Mouse (Mus musculus): ENCODE results near the gene Chl1. TPM values are rescaled to one million over a fixed set of nuclear protein-coding genes. Genes with fewer than 3 reads are reported as not detected.

Chl1 gene
- polyA plus RNA-seq, 1 experiment from 2014 or later: 0.92 TPM

DNA sequence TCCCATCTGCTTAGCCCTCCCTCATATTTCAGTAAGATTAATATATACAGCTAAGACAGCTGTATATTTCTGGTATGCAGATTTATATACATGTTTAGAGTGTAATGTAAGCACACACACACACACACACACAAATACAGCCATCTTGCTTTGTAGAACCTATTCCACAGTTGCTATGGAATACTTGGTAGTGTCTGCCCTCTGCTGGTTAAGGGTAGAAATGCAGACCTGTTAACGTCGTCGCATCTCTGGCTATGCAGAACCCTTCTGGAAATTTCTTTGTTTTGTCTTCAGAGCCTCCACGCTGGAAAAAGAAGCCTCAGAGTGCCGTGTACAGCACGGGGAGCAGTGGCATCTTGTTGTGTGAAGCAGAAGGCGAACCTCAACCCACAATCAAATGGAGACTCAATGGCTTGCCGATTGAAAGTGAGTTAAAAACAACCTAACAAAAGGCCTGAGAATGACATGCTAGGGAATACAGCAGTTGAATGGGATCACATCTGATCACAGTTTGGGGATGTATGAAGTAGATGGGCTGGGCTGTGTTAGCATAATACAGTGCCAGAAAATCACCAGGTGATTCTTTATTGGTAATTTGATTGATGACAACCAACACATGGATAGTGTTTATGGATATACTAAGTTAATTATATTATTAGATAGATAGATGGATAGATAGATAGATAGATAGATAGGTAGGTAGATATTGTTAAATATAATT is 172.6 kb downstream of the Chl1 start:
- DNase-seq (ENCODE audit: low spot score) (peak; percentile 82), ATAC-seq (ENCODE audit: insufficient number of reproducible peaks, low FRiP score, low TSS enrichment, low read depth) (no peak)
- Histone ChIP-seq H3K9ac (ENCODE audit: low read length) (no peak overlapping the region), H3K4me2 (ENCODE audit: low read depth, severe bottlenecking) (no peak overlapping the region), H3K9me3 (ENCODE audit: control insufficient read depth, low read length) (no peaks in the 10 kb centered on the region), H3K36me3 (ENCODE audit: control insufficient read depth, insufficient read depth, low read length) (no peaks in the 10 kb centered on the region), H3K4me1 (ENCODE audit: control insufficient read depth, insufficient read depth, low read length) (no peaks in the 10 kb centered on the region), H3K4me3 (ENCODE audit: low read depth, low read length) (no peak overlapping the region), H3K27me3 (ENCODE audit: control insufficient read depth, insufficient read depth, low read length) (no peaks in the 10 kb centered on the region), H3K27ac (replicated peaks; ENCODE audit: low read depth, low read length) (no peak overlapping the region)
- 20% methylated on average over 8 of the region's 8 CpGs for WGBS

DNA sequence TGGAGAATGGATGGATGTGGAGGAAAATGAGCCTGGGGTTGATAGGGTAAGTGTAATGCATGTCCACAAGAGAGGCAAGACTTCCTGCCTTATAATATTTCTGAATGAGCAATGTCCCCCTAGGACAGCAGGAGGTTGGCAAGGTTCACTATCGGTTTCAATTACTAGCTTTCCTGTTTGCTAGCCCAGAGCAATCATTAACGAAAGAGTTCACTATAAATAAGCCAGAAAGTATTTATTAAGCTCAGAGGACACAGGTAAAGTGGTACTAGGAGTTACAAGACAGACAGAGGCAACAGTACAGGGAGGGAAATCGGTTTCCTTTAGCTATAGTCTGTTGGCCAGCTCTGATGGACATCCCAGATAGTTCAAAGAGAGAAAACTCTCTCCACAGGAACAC is 182.1 kb downstream of the Chl1 start:
- no peak for ATAC-seq (ENCODE audit: insufficient number of reproducible peaks, low FRiP score, low TSS enrichment, low read depth)
- WGBS: 26% methylated on average over 3 of the region's 3 CpGs

GRCm38 (mm10) chr6:103697349-103698028 is 187.1 kb downstream of the Chl1 start:
- no peaks in the 10 kb centered on the region for H3K36me3 ChIP-seq (ENCODE audit: control insufficient read depth, insufficient read depth, low read length)
- WGBS: 63% methylated on average over 7 of the region's 7 CpGs
- no peaks in the 10 kb centered on the region for H3K27me3 ChIP-seq (ENCODE audit: control insufficient read depth, insufficient read depth, low read length)
- no peaks in the 10 kb centered on the region for H3K9me3 ChIP-seq (ENCODE audit: control insufficient read depth, low read length)
- H3K4me1 ChIP-seq (ENCODE audit: control insufficient read depth, insufficient read depth, low read length): no peaks in the 10 kb centered on the region
- H3K9ac ChIP-seq (ENCODE audit: low read length): no peak overlapping the region
- no peak overlapping the region for H3K27ac ChIP-seq (replicated peaks; ENCODE audit: low read depth, low read length)
- no peak overlapping the region for H3K4me3 ChIP-seq (ENCODE audit: low read depth, low read length)
- DNase-seq (ENCODE audit: low spot score): no peak
- no peak for ATAC-seq (ENCODE audit: insufficient number of reproducible peaks, low FRiP score, low TSS enrichment, low read depth)
- H3K4me2 ChIP-seq (ENCODE audit: low read depth, severe bottlenecking): no peak overlapping the region

More for the DNA sequence above, 182.1 kb downstream of the Chl1 start:
- H3K4me3 ChIP-seq (ENCODE audit: low read depth, low read length): no peak overlapping the region
- H3K27me3 ChIP-seq (ENCODE audit: control insufficient read depth, insufficient read depth, low read length): no peaks in the 10 kb centered on the region
- H3K27ac ChIP-seq (replicated peaks; ENCODE audit: low read depth, low read length): no peak overlapping the region
- H3K4me2 ChIP-seq (ENCODE audit: low read depth, severe bottlenecking): no peak overlapping the region
- H3K9ac ChIP-seq (ENCODE audit: low read length): no peak overlapping the region
- no peak for DNase-seq (ENCODE audit: low spot score)
- H3K9me3 ChIP-seq (ENCODE audit: control insufficient read depth, low read length): no peaks in the 10 kb centered on the region
- H3K36me3 ChIP-seq (ENCODE audit: control insufficient read depth, insufficient read depth, low read length): no peaks in the 10 kb centered on the region
- H3K4me1 ChIP-seq (ENCODE audit: control insufficient read depth, insufficient read depth, low read length): no peaks in the 10 kb centered on the region

DNA sequence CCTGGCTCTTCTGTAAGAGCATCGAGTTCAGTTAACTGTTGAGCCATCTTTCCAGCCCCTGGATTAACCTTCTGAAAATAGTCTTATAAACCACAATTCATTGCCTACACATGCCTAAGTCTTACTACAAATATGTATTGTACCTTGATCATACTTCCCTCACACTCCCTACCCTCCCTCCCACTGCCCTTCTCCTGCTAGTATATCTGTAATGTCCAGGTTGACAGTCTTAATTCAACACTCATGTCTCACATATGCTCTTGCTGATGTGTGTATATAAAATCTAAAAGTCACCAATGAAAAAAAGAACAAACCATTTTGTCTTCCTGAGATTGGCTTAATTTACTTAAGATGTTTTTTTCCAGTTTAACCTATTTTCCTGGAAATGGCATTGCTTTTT is 189.1 kb downstream of the Chl1 start:
- Histone ChIP-seq H3K4me2 (ENCODE audit: low read depth, severe bottlenecking) (no peak overlapping the region), H3K4me3 (ENCODE audit: low read depth, low read length) (no peak overlapping the region), H3K36me3 (ENCODE audit: control insufficient read depth, insufficient read depth, low read length) (no peaks in the 10 kb centered on the region), H3K27ac (replicated peaks; ENCODE audit: low read depth, low read length) (no peak overlapping the region), H3K27me3 (ENCODE audit: control insufficient read depth, insufficient read depth, low read length) (no peaks in the 10 kb centered on the region), H3K4me1 (ENCODE audit: control insufficient read depth, insufficient read depth, low read length) (no peaks in the 10 kb centered on the region), H3K9ac (ENCODE audit: low read length) (no peak overlapping the region), H3K9me3 (ENCODE audit: control insufficient read depth, low read length) (no peaks in the 10 kb centered on the region)
- WGBS: 89% methylated on average over 1 of the region's 1 CpGs
- DNase-seq (ENCODE audit: low spot score): no peak
- no peak for ATAC-seq (ENCODE audit: insufficient number of reproducible peaks, low FRiP score, low TSS enrichment, low read depth)

- no peak overlapping the region for H3K9ac ChIP-seq (ENCODE audit: low read length)
- DNase-seq (ENCODE audit: low spot score): no peak
- H3K27ac ChIP-seq (replicated peaks; ENCODE audit: low read depth, low read length): no peak overlapping the region
- no peak overlapping the region for H3K4me3 ChIP-seq (ENCODE audit: low read depth, low read length)
- H3K9me3 ChIP-seq (ENCODE audit: control insufficient read depth, low read length): no peaks in the 10 kb centered on the region
- WGBS: 73% methylated on average over 1 of the region's 1 CpGs
- ATAC-seq (ENCODE audit: insufficient number of reproducible peaks, low FRiP score, low TSS enrichment, low read depth): no peak
- no peaks in the 10 kb centered on the region for H3K27me3 ChIP-seq (ENCODE audit: control insufficient read depth, insufficient read depth, low read length)
- no peaks in the 10 kb centered on the region for H3K4me1 ChIP-seq (ENCODE audit: control insufficient read depth, insufficient read depth, low read length)
- no peaks in the 10 kb centered on the region for H3K36me3 ChIP-seq (ENCODE audit: control insufficient read depth, insufficient read depth, low read length)
- H3K4me2 ChIP-seq (ENCODE audit: low read depth, severe bottlenecking): no peak overlapping the region
Measured at GRCm38 (mm10) chr6:103699895-103700294, 189.5 kb downstream of the Chl1 start.

DNA sequence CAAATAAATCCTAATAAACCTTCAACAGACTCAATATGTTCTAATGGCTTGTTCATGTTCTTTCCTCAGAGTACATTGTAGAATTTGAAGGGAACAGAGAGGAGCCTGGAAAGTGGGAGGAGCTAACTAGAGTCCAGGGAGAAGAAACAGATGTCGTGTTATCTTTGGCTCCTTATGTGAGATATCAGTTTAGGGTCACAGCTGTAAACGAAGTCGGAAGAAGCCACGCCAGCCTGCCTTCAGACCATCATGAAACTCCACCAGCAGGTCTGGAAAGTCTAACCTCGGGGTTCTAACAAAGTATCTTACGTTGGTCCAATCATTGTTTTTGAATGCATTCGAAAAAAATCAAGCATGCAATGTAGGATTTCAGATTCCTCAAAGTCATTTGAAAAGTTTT is 189.9 kb downstream of the Chl1 start:
- no peaks in the 10 kb centered on the region for H3K9me3 ChIP-seq (ENCODE audit: control insufficient read depth, low read length)
- H3K4me1 ChIP-seq (ENCODE audit: control insufficient read depth, insufficient read depth, low read length): no peaks in the 10 kb centered on the region
- no peak for ATAC-seq (ENCODE audit: insufficient number of reproducible peaks, low FRiP score, low TSS enrichment, low read depth)
- H3K4me3 ChIP-seq (ENCODE audit: low read depth, low read length): no peak overlapping the region
- H3K36me3 ChIP-seq (ENCODE audit: control insufficient read depth, insufficient read depth, low read length): no peaks in the 10 kb centered on the region
- no peak for DNase-seq (ENCODE audit: low spot score)
- H3K4me2 ChIP-seq (ENCODE audit: low read depth, severe bottlenecking): no peak overlapping the region
- no peak overlapping the region for H3K9ac ChIP-seq (ENCODE audit: low read length)
- no peak overlapping the region for H3K27ac ChIP-seq (replicated peaks; ENCODE audit: low read depth, low read length)
- 75% methylated on average over 7 of the region's 7 CpGs for WGBS
- no peaks in the 10 kb centered on the region for H3K27me3 ChIP-seq (ENCODE audit: control insufficient read depth, insufficient read depth, low read length)

DNA sequence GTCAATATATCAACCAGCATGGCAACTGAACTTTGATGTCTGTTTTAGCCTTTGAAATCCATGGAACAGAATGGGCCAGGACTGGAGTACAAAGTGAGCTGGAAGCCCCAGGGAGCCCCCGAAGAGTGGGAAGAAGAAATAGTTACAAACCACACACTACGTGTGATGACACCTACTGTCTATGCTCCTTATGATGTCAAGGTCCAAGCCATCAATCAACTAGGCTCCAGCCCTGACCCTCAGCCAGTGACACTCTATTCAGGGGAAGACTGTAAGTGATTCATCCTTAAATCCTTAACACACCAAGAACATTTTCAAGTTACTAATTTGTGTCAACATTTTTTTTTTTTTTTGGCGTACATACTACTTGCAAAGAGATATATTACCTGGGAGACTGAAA is 196.0 kb downstream of the Chl1 start:
- Histone ChIP-seq H3K27ac (replicated peaks; ENCODE audit: low read depth, low read length) (no peak overlapping the region), H3K9me3 (ENCODE audit: control insufficient read depth, low read length) (no peaks in the 10 kb centered on the region), H3K9ac (ENCODE audit: low read length) (no peak overlapping the region), H3K4me2 (ENCODE audit: low read depth, severe bottlenecking) (no peak overlapping the region), H3K27me3 (ENCODE audit: control insufficient read depth, insufficient read depth, low read length) (no peaks in the 10 kb centered on the region), H3K4me1 (ENCODE audit: control insufficient read depth, insufficient read depth, low read length) (no peaks in the 10 kb centered on the region), H3K4me3 (ENCODE audit: low read depth, low read length) (no peak overlapping the region), H3K36me3 (ENCODE audit: control insufficient read depth, insufficient read depth, low read length) (no peaks in the 10 kb centered on the region)
- WGBS: 83% methylated on average over 3 of the region's 3 CpGs
- ATAC-seq (ENCODE audit: insufficient number of reproducible peaks, low FRiP score, low TSS enrichment, low read depth): no peak
- DNase-seq (ENCODE audit: low spot score): no peak

DNA sequence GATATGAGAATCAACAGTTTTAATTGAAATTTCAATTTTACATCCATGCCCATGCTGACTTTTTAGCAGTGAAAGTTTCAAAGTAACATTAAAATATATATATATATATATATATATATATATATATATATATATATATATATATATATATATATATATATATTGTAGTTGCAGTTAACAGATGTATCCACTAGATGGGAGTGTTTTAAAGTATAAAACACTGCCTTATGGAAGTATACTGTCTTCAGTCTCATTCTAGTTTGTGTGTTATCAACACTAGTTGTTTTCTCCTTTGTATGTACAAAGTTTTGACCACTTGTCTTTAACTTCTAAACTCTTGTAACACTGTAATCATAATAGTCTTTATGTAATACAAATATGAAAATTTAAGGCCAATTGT is 228.9 kb downstream of the Chl1 start:
- no peak for DNase-seq (ENCODE audit: low spot score)
- Histone ChIP-seq H3K4me2 (ENCODE audit: low read depth, severe bottlenecking) (no peak overlapping the region), H3K27me3 (ENCODE audit: control insufficient read depth, insufficient read depth, low read length) (no peaks in the 10 kb centered on the region), H3K4me1 (ENCODE audit: control insufficient read depth, insufficient read depth, low read length) (no peaks in the 10 kb centered on the region), H3K4me3 (ENCODE audit: low read depth, low read length) (no peak overlapping the region), H3K9ac (ENCODE audit: low read length) (no peak overlapping the region), H3K27ac (replicated peaks; ENCODE audit: low read depth, low read length) (no peak overlapping the region), H3K9me3 (ENCODE audit: control insufficient read depth, low read length) (no peaks in the 10 kb centered on the region), H3K36me3 (ENCODE audit: control insufficient read depth, insufficient read depth, low read length) (no peaks in the 10 kb centered on the region)
- ATAC-seq (ENCODE audit: insufficient number of reproducible peaks, low FRiP score, low TSS enrichment, low read depth): no peak
